16 mouse cellular contexts compared by ENCODE assay signal in the genomic region with DNA sequence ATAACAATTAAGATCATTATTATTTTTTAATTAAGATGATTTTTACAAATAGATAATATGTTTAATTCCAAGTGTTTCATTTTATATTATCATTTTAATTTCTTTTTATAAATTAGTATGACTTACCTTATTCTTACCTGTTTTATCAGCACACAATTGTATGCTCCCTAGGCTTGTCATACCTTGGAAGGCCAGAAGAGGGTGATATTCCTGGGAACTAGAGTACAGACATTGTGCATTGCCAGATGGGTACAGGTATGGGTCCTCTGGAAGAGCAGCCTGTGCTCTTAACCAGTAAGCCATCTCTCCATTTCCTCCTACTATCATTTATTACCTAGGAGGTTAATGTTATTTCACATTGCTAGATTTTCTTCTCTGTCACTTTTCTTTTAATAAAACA.
"Had no signal": no experiment of that assay in that cellular context is flagged by ENCODE, and none has a peak within 500 bp of the region (broad histone marks: within the 10 kb centered on the region; RNA-seq: fewer than 3 reads in every experiment).

No protein-coding gene starts in this region.

- H3K4me1 ChIP-seq: limb, embryonic 10.5 days; liver, embryonic 15.5 days; neural tube, embryonic 12.5 days had no signal

- H3K27ac ChIP-seq: kidney, postnatal 0 days; left cerebral cortex, adult 2 months; limb, embryonic 10.5 days; liver, embryonic 15.5 days; neural tube, embryonic 12.5 days had no signal

- H3K4me3 ChIP-seq: left cerebral cortex, adult 2 months; limb, embryonic 10.5 days; liver, embryonic 15.5 days; neural tube, embryonic 12.5 days had no signal

- ATAC-seq: lung, postnatal 0 days had no signal

- H3K9ac ChIP-seq: liver, embryonic 15.5 days; neural tube, embryonic 12.5 days had no signal

- H3K4me2 ChIP-seq: liver, embryonic 11.5 days; liver, embryonic 15.5 days; neural tube, embryonic 12.5 days had no signal

- DNase-seq: kidney, adult 9 months; kidney, postnatal 36 days; lung, adult 2 months; lung, postnatal 36 days; midbrain, embryonic 14.5 days; retina, postnatal 1 day; right cerebral cortex, postnatal 4 days; spleen, adult 18-20 months; thymus, postnatal 36 days had no signal

- H3K9me3 ChIP-seq: limb, embryonic 10.5 days; liver, embryonic 15.5 days; neural tube, embryonic 12.5 days had no signal

- H3K27me3 ChIP-seq: liver, embryonic 15.5 days; neural tube, embryonic 12.5 days had no signal

- H3K36me3 ChIP-seq: limb, embryonic 10.5 days; liver, embryonic 15.5 days; neural tube, embryonic 12.5 days had no signal
